Mouse (Mus musculus) heart, adult 18-20 months (tissue): ENCODE data around the gene Lrpap1. TPM values are rescaled to one million over a fixed set of nuclear protein-coding genes. Genes with fewer than 3 reads are reported as not detected.

Source experiments
- DNase-seq, 2 experiments: peaks; one replicate each; pipeline ENCODE4 v3.0.0; 2021 to 2022; ENCODE audit warnings: mixed read lengths in 1 of 2
- total RNA-seq, 2 experiments: library from RNA; stranded (reverse); gene quantifications; 2 replicates each; pipeline ENCODE4 v1.2.3; 2021

Gene Lrpap1
- total RNA-seq, 2 experiments from 2014 or later: 49.9 to 50.2 TPM

DNA sequence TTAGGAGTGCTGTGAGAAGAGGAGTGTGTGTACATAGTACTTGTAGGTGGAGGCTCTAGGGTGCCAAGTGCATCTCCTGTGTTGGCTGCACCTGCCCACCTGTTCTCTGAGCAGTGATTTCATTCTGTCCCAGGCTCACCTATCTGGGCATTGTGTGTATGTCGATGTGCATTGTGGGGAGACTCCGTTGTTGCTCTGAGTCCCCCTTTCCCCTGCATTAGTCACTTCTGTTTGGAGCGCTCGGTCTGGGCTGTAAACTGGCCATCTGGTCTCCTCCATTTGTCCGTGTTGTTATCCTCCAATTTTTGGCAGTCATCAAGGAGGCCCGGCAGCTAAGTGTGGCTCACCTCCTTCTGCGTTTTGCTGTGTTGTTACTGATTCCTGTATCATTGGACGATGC lies 14.5 kb upstream of the Lrpap1 start:
- DNase-seq: no peak

DNA sequence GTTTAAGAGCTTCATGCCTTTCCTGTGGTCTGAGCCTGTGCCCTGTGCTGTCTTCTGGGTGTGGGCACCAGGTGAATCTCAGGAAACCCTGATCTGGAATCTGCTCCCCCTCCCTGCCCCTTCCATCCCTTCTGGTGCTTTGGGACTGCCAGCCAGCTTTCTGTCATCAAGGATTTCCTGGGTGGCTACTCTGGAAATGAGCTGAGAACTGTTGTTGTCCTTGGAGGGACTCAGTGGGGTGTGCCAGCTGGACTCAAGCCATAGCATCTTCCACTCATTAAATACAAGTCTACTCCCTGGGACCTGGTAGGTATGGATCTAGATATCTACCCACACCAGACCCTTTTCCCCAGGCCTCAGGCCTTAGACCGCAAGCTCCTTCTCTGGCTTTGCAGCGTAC lies 12.9 kb upstream of the Lrpap1 start:
- DNase-seq: no peak

DNA sequence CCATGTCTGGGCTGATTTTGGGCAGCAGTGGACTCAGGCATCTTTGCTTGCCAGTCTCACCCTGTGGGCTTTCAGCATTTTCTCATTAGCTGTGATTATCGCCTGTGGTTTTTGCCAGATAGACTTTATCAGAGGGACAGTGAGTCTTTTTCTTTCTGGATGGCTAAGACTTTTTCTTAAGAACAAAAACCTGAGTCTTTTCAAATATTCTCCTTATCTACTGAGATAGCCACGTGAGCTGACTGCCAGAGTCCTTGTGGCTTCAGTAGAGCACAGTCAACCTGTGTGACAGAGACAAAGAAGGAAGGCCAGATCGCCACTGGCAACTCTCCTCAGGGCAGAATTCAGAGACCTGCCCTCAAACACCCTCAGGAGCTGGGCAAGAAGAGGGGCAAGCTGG lies 12.1 kb upstream of the Lrpap1 start:
- DNase-seq: no peak

DNA sequence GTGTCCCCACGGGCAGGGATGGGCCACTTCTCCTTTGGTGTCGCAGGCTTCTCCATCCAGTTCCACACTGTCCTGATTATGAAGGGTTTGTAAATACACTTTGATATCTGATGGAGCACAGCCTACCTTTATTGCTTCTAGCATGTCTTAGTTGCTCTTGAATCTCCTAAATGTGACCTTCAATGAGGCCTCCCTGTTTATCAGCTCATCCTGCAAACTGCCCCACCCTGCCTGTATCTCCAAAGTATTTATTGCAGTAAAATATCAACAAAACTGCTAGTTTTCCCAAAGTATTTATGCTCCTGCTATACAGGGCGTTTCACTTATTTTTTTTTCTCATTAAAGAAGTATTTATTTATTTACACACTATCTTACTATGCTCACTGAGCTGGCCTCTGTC lies 10.4 kb upstream of the Lrpap1 start:
- DNase-seq: no peak

DNA sequence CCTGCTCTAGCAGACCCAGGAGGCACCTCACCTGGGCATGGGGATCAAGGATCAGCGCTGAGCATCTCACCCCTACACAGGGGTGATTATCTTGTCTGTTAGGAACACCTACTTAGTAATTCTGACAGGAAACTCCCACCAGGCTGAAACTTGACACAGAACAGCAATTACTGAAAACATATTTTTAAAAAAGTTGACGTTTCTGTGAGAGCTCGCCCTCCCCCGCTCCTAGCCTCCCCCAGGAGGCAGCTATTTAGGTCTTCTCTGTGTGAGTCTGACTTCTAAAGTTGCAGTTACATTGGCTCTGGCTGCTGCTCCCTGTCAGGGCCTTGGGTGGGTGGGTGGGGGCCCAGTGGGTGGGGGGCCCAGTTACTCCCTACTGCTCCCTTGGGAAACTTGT lies 6.9 kb upstream of the Lrpap1 start:
- no peak for DNase-seq

DNA sequence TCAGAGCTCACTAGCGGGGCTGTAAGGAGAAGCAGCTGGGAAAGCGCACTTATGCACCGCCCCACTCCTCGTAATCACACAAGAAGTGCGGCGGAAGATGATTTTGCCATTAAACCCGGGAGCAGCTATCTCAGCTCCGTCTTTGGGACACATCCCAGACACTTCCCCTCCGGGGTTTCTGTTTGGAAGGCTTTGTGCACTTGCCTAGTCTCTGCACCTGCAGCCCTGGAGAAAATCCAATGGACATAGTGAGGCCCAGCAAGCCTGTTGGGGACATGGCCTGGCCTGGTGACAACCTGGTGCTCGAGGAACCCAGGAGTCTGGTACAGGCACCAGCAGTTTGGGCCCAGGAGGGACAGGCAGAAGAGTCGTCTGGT lies 344 bp upstream of the Lrpap1 start:
- no peak for DNase-seq

DNA sequence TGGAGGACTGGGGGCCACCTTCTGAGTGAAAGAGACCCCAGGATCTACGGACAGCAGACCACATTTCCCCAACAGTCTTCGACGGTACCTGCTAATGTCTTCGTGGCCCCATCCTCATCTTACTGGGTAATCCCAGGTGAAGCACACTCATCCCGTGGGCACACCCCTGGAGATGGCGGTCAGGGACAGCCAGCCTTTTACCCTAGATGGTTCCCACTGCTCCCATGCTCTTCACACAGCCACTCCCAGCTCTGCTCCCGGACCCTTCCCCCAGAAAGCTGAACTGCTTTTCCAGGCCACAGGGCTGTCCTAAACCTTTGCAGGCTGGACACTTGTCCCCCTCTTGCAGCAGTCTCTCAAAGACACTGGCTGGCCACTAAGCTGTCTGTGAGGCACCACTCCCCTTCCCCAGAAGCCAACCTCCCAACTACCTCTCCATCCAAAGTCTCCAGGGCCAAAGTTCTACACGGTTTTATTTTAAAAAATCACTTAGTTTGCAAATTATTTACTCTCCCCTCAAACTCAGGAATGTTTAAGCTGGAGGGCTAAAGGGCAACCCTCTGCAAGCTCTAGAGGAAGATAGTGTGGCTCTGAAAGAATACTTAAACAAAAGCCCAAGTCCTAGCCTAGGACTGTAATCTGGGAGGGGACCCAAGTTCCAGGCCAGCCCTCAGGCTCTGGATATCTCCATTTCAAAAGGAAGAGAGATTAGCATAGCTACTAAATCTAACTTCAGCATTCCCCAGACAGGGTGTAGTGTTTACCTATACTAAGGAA lies 1.2 kb downstream of the Lrpap1 start:
- no peak for DNase-seq

DNA sequence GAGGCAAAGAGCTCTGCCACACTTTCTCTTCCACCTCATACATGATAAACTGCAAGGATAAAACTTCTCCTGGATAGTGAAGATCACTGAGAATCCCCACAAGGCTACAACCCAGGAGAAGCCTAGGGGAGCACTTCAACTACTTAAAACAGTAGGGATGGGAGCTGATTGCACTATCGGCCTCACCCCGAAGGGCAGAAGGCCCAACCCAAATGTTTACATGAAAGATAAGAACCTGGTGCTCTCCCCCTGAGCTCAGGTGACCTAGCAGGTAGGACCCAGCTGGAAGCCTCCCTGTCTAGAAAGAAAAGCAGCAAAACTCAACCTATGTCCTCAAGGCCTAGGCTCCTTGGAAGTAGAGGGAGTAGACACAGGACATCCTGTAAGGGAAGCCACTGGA lies 2.0 kb downstream of the Lrpap1 start:
- DNase-seq: no peak

DNA sequence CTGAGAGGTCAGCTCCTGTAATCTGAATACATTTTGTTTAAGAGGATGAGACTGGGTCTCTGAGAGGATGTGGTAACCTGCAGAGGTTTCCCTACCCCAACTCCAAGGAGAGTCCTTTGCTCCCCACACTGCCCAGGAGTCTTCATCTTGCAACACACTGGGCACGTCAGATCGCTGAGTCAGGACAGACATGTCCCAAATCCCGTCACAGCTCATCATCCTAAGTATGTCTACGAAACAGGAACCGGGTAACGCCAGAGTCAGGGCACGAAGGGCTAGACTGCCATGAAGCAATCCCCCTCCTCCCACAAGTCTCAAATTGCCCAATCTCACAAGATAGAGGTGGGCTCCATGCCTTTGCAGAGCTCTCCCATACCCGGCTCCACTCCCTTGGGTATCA lies 2.5 kb downstream of the Lrpap1 start:
- DNase-seq: no peak

DNA sequence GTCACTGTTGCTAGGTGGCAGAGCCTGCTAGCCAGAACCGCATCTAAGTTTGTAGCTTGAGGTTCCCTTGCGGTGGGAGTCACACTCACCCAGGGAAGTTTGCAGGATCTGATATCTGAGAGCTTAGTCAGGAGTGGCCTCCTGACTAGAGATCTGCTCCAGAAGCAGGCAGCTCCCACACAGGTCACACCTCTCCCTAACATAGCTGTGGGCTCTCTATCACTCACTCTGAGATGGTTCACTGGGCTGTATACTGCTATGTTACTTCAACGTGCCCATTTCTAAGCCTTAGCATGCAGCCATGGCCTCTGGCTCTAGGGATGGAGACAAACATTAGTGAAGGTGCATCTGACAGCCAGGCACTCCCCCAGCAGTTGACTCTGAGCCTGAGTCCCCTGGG lies 13.9 kb downstream of the Lrpap1 start:
- DNase-seq: no peak

DNA sequence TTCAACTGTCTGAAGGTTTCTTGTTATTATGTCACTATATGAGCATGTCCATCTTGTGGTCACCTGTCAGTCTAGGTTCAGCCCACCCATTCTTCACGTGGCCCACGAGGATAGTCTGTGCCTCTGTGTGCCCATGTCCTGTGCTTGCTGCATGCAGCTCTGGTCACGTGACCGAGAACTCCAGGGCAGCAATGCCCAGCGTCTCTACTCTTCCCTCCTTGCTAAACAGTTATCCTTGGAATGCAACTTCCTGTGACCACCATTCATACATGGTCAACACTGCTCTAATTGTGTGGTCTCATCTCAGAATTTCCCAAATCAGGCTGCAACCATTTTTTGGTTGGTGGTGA lies 16.0 kb downstream of the Lrpap1 start:
- no peak for DNase-seq

DNA sequence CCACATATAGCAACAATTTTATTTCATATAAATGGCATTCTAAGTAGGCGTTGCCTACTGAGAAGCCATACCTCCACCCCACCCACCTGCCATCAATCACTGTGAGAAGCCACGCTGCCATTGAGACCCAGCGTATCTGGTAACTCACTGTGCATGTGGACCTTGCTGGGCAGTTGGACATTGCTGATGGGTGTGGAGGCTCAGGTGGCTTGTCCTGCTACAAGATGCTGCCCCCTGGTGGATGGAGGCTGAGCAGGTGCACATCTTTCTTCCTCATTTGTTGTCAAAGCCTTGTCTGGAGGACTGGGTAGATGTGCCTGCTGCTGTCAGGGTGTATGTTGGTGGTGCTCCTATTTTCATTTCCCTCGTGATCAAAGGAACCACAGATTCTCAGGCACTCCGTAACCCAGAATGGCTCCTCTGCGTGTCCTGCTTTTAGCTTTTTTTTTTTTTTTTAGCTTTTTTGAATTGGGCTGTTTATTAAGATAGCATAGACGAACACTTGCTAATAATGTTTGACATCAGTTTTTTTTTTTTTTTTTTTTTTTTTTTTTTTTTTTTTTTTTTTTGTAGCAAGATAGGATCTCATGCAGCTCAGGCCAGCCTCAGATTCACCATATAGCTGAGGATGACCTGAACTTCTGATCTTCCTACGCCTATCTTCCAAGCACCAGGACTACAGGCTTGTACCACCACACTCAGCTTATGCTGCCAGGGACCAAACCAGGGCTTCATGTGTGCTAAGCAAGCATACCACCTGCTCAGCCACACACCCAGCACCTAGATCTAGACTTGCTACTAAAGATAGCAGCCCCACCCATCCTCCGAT lies 16.6 kb downstream of the Lrpap1 start:
- peak; percentile 45 to 76 for DNase-seq

DNA sequence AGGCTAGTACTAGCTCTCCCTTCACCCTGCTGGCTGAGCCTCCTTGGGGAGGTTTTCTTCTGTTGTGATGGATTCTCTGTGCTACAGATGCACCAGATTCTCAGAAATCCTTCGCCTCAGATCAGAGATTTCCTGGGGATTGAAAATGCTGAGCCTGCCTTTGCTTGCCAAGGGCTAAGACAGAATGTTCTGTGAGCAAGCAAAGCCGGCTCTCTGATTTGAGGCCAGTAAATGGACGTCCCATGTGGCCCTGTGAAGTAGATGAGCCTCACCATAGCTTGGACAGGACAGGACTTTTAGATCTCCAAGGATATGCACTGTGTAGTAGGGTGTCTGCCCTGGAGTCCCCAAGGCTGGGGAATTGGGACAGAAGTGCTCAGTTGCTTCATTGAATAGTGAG lies 20.7 kb downstream of the Lrpap1 start:
- DNase-seq: no peak

DNA sequence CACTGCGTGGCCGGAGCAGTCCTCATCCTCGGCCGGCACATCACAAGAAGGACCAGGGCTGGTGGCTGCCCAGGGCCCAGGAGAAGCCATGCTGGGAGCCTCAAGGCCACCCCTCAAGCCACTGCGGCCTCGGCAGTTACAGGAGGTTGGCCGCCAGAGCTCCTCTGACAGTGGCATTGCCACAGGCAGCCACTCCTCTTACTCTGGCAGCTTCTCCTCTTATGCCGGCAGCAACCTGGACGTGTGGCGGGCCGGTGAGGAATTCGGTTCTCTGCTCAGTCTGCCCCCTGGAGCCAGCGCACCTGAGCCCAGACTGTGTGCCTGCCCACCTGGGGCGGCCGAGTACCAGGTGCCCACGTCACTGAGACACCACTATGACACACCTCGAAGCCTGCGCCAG lies 26.5 kb downstream of the Lrpap1 start:
- no peak for DNase-seq

DNA sequence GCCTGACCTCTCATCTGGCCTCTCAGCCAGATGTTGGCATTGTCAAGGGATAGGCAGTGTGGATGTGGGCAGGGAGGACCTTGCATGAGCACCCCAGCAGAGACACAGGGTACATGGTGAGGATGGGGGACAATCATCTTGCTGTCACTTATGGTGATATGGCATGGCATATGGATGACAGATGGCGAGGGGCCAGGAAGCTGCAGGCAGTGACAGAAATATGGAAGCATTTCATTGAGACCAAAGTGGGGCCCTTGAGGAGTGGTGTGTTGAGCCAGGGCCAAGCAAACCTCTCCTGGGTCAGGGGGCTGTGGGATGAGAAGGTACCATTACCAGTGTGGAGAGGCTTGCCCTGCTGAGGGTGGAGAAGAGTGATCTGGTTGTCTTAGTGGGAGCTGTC lies 29.2 kb downstream of the Lrpap1 start:
- DNase-seq: no peak

DNA sequence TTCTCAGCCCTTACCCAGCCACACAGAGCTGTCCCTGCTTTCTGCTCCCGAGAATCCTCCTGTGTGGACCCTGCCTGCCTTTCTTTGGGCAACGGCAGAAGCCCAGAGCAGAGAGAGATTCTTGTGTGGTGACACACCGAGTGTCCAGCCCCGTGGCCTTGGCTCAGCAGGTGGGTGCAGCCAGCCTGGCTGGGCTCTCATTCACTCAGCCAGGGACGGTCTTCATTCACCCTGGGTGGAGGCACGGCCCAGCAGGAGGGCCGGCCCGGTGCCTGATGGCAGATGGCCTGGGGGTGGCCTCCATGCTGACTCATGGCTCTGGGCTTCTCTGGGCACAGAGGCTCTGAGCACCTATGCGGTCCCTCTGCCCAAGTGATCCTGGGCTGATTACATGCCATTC lies 31.6 kb downstream of the Lrpap1 start:
- peak; percentile 45 to 71 for DNase-seq

DNA sequence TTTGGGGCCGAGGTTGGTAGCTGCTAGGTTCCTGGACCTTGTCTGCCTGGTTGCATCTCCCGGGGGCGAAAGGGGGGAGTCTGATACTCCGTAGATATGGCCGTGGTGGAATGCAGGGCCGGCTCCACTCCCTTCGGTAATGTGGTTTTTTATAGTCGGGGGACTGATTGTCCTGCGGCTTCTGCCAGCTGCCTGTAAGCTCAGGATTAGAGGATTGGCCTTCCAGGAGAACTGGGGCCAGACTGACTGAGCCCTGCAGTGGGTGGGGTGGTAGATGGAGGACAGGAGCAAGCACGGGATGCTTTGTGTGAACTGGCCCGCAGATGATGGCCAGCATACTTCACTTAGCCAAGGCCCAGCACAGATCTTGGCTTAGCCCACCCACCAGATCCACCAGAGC lies 32.3 kb downstream of the Lrpap1 start:
- peak in 1 of 2 experiments; percentile 58 for DNase-seq

DNA sequence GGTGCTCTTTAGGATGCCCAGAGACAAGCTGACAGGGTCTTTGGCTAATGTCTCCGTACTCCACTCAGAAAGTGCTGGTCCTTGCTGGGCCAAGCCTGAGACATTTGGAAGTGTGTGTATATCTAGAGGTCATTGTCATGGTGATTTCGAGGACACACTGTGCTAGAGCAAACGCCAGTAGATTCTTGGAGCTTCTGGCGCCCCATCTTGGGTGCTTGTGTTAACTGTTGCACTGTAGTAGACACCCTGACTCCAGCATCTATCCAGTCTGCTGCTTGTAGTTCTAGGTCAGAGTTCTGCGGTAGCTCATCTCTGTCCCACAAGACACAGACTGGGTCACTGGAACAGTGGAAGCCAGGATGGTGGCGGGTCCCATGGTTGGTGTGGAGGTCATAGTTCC lies 33.7 kb downstream of the Lrpap1 start:
- DNase-seq: no peak

DNA sequence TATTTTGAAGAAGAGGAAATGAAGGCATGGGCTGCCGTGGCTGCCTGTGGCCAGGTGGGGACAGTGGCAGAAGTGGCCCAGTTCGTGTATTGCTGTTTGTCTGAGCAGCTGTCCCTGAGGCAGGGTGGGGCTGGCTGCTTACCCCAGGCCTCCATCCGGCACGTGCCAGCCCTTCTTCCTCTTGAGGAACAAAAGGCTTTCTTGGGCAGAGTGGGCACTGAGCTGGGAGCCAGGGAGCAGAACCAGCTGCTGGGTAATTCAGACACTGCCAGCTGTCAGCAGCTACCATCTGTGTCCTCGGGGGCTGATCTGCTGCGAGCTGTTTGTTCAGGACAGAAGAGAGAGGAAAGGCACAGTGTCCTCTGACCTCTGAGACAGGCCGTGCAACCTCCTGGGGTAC lies 34.6 kb downstream of the Lrpap1 start:
- no peak for DNase-seq

DNA sequence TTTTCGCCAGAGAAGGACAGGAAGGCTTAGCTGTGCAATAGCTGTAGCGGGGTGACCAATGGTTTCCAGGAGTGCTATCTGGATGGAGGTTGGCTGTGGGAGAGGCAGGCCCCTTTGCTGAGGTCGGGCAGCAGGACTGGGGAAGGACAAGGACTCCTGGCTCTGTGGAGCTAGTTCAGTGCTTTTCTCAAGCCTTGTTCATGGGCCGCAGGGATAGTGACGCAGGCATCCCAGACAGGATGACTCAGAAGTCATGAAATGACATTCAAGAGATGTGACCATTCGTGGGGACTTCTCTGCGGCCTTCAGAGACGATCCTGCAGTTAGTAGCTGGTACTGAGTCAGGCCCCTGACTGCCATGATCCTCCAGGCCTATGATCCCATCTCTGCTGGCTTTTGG lies 35.3 kb downstream of the Lrpap1 start:
- DNase-seq: peak in 1 of 2 experiments; percentile 36

DNA sequence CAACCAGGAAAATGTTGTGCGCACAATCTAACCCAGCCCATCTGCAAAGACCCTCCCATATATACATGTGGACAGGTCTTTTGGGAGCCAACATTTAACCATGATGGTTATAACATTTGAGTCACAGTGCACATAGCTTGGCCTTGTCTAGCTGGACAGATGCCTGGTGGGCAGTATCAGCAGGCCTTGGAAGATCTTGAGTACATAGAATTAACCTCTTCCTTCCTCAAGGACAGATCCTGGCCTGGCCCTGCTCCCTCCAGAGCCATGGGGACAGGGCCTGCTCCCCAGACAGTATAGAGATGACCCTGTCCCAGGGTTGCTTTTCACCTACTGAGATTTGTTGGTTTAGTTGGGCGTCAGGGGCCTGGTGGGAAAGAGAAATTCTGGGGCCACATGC lies 35.7 kb downstream of the Lrpap1 start:
- DNase-seq: no peak

DNA sequence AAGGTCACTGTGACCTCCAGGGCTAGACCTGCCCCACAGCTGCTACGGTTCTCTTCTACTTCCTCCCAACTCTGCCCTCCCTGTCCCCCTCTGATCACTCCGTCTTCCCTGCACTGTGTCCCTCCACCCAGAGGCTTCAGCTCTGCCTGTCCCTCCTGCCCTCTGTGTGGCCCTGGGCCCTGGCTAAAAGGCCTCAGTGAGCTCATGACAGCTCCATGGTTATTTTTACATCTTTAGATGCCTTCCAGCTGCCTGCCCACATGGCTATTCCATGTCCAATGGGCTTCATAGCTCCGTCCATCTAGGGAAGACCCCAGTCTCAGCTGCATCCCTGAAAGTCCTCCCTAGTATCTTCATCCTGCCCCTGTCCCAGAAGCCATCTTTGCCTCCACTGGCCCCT lies 45.5 kb downstream of the Lrpap1 start:
- DNase-seq: peak; percentile 49 to 63

DNA sequence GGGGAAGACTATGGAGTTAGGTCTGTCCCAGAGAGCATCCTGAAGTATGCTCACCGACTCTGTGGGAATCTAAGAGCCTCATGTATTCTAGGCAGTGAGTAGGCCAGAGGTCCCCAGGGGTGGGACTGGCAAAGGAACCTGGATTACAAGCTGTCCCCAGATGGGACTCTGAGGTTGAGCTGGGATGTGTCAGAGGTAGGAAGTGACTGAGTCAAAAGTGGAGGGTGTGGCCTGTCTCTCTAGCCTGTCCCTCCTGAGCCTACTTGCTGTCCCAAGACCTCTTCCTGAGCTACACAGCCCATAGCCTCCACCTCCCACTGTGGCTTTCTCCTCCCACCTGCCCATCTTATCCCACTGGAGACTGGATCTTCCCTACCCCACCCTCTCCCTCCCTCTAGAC lies 47.4 kb downstream of the Lrpap1 start:
- no peak for DNase-seq

DNA sequence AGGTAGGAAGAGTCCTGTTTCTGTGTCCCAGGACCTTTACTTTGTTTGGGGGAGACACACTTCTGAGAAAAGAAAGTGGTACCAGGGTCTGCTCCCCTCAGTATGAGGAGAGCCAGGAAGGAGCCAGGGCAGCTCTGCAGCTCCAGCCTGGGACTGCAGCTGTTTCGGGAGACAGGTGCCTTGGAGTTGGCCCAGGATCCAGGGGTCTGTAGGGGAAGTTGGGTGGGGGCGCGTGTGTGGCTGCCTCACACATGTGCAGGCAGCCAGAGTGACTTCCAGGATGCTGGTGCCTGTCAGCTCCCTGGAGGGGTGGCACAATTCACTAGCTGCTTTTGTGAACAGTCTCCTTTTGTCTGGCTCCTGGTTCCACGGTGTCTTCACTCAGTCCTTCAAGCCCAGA lies 48.0 kb downstream of the Lrpap1 start:
- no peak for DNase-seq
